Mouse (Mus musculus) MEL (cell line): ENCODE measurements around the gene Sectm1a.

Source experiments
- CTCF ChIP-seq, 3 experiments: IDR thresholded peaks in 2 of 3; conservative IDR thresholded peaks in 1 of 3; 2 replicates each; pipeline ENCODE4 v1.5.1; 2011 to 2012; ENCODE audit warnings: low read length in 3 of 3, low read depth in 2 of 3, mild to moderate bottlenecking in 2 of 3, improper control_type of control experiment in 1 of 3, inconsistent platforms in 1 of 3, mixed read lengths in 1 of 3, moderate library complexity in 1 of 3; ENCODE audit not compliant: control insufficient read depth in 1 of 3, insufficient read depth in 1 of 3, poor library complexity in 1 of 3, severe bottlenecking in 1 of 3
- E2F4 ChIP-seq: IDR thresholded peaks from 2 replicates; pipeline ENCODE4 v1.6.1; 2011; ENCODE audit warnings: low read depth, low read length, improper control_type of control experiment, borderline replicate concordance
- ELF1 ChIP-seq: IDR thresholded peaks from 2 replicates; pipeline ENCODE4 v1.6.1; 2014; ENCODE audit warnings: low read depth, mild to moderate bottlenecking, inconsistent platforms, low read length, improper control_type of control experiment, moderate library complexity
- EP300 ChIP-seq, 2 experiments: IDR thresholded peaks; 2 replicates each; pipeline ENCODE4 v1.6.1; 2011; ENCODE audit warnings: improper control_type of control experiment in 2 of 2, low read length in 2 of 2, low read depth in 1 of 2, mild to moderate bottlenecking in 1 of 2
- GATA1 ChIP-seq: IDR thresholded peaks from 2 replicates; pipeline ENCODE4 v1.6.1; 2011; ENCODE audit warnings: low read depth, low read length, improper control_type of control experiment
- MAX ChIP-seq: IDR thresholded peaks from 2 replicates; pipeline ENCODE4 v1.6.1; 2011; ENCODE audit warnings: low read length, improper control_type of control experiment
- MEF2A ChIP-seq: IDR thresholded peaks from 2 replicates; pipeline ENCODE4 v1.6.1; 2014; ENCODE audit warnings: low read depth, mild to moderate bottlenecking, inconsistent platforms, low read length, improper control_type of control experiment; ENCODE audit not compliant: poor library complexity, insufficient replicate concordance, severe bottlenecking; ENCODE audit errors: extremely low read depth
- NELFE ChIP-seq: IDR thresholded peaks from 2 replicates; pipeline ENCODE4 v1.6.1; 2011; ENCODE audit warnings: low read depth, low read length, improper control_type of control experiment
- POLR2A ChIP-seq, 2 experiments: IDR thresholded peaks; 2 replicates each; pipeline ENCODE4 v1.6.1; 2011 to 2012; ENCODE audit warnings: low read length in 2 of 2, mild to moderate bottlenecking in 2 of 2, control low read depth in 1 of 2, improper control_type of control experiment in 1 of 2, low read depth in 1 of 2, moderate library complexity in 1 of 2; ENCODE audit not compliant: control insufficient read depth in 1 of 2, insufficient read depth in 1 of 2, poor library complexity in 1 of 2
- POLR2AphosphoS2 ChIP-seq: IDR thresholded peaks from 2 replicates; pipeline ENCODE4 v1.6.1; 2011; ENCODE audit warnings: low read length, improper control_type of control experiment
- SIN3A ChIP-seq: IDR thresholded peaks from 2 replicates; pipeline ENCODE4 v1.6.1; 2012; ENCODE audit warnings: low read length, improper control_type of control experiment, inconsistent platforms
- SMC3 ChIP-seq: IDR thresholded peaks from 2 replicates; pipeline ENCODE4 v1.6.1; 2011; ENCODE audit warnings: low read depth, low read length, improper control_type of control experiment
- USF1 ChIP-seq: IDR thresholded peaks from 2 replicates; pipeline ENCODE4 v1.6.1; 2014; ENCODE audit warnings: low read depth, mild to moderate bottlenecking, inconsistent platforms, low read length, improper control_type of control experiment, moderate library complexity

- peak; percentile 93 for TF ChIP-seq SMC3
- TF ChIP-seq MEF2A, result no peak
- peak; percentile 54; the same call in 1 of the 2 replicates for TF ChIP-seq SIN3A
- peak; percentile 93 to 100 (median 98) for TF ChIP-seq CTCF (IDR thresholded peaks at IDR 0.05 in 2 of 3, conservative IDR thresholded peaks at IDR 0.05 in 1 of 3; ENCODE audit: control insufficient read depth in 1 of 3, insufficient read depth in 1 of 3, low read depth in 2 of 3, low read length in 3 of 3, poor library complexity in 1 of 3, severe bottlenecking in 1 of 3)
- no peak for TF ChIP-seq GATA1
- TF ChIP-seq MAX, result peak; percentile 35; the same call in 1 of the 2 replicates
- TF ChIP-seq NELFE, result no peak
- no peak for TF ChIP-seq POLR2A (IDR thresholded peaks at IDR 0.05; ENCODE audit: control insufficient read depth in 1 of 2, insufficient read depth in 1 of 2, low read depth in 1 of 2, low read length in 2 of 2, poor library complexity in 1 of 2)
- no peak for TF ChIP-seq POLR2AphosphoS2
- TF ChIP-seq USF1, result no peak
- TF ChIP-seq EP300 (IDR thresholded peaks at IDR 0.05; ENCODE audit: low read depth in 1 of 2, low read length in 2 of 2), result no peak
- no peak for TF ChIP-seq E2F4
- no peak for TF ChIP-seq ELF1
Measured at GRCm38 (mm10) chr11:121053536-121053935, 27.5 kb downstream of the Sectm1a start.
